Mouse (Mus musculus): ENCODE measurements at regions not wholly inside any gene's neighbourhood (a gene's known extent, or its start where the extent isn't known, plus 50 kb on each side); places are given as distances from the start of the nearest gene placed in this dataset.
"Not testable (repeated sequence)": the region's sequence is repeated elsewhere in the genome, so short reads cannot be mapped to it uniquely, and the experiment has no call there.

DNA sequence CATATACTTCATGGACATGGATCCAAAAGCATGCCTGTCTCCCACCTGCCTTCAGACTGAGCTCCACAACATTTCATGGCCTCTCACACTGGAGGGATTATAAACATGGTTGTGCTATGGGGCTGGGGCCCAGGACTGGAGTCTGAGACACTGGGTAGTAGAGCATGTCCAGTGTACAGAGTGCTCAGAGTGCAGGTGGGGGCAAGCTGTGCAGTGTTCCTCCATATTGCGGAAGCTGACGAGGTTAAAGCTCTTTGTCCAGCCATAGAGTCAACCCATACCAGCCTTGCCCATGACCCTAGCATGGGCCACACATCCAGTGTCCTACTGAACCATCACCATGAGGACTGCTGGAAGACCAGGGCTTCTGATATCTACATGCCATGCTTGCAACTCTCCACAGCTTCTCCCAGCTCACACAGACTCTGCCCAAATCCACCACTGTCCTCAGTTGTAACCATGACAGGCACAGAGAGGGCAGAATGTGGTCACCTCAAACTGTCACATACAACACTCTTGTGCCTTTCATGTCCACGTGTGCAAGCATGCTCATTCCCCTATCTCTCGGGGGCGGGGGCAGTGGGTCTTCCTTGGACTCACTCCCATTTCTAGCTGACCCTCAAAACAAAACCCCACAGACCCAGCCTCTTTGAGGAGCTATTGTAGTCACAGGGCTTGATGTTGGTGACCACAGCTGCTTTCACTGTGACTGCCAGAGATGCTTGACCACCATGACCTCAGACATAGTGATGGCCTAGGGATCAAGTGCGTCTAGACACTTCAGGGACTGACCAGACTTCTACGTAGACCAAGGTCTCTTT is 55.9 kb downstream of the Tmem121 start:
- DNase-seq: no peak

DNA sequence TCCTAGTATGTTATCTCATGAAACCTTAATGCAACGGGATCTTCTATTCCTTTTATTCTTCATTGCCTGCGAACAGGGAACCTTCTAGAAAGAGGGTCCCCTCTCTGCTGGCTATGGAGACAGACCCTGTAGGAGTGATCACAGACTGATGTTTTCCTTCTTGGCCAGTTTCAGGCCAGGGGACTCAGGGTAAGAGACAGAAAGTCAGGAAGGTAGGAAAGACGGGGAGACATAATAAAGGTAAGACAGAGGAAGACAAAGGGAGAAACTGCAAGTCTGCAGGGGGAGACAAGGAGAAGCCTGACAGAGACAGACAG is 56.4 kb downstream of the Tmem121 start:
- DNase-seq: no peak

DNA sequence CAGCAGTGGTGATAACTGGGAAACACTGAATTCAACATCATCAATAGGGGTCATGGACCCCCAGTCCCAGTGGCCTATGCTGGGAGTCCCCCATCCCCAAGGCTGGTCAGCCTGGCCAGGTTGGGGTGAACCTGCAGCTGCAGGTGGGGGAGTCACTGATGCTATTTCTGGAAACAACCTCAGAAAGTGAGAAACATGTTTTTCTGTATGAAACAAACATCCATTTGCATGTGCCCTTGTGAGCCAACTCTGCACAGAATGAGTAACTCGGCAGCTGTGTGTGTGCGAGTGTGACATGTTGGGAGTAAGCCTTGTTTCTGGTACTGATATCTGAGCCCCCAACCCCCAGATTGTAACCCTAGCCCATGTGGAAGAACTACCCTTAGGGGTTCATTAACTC is 59.0 kb downstream of the Tmem121 start:
- DNase-seq: no peak

DNA sequence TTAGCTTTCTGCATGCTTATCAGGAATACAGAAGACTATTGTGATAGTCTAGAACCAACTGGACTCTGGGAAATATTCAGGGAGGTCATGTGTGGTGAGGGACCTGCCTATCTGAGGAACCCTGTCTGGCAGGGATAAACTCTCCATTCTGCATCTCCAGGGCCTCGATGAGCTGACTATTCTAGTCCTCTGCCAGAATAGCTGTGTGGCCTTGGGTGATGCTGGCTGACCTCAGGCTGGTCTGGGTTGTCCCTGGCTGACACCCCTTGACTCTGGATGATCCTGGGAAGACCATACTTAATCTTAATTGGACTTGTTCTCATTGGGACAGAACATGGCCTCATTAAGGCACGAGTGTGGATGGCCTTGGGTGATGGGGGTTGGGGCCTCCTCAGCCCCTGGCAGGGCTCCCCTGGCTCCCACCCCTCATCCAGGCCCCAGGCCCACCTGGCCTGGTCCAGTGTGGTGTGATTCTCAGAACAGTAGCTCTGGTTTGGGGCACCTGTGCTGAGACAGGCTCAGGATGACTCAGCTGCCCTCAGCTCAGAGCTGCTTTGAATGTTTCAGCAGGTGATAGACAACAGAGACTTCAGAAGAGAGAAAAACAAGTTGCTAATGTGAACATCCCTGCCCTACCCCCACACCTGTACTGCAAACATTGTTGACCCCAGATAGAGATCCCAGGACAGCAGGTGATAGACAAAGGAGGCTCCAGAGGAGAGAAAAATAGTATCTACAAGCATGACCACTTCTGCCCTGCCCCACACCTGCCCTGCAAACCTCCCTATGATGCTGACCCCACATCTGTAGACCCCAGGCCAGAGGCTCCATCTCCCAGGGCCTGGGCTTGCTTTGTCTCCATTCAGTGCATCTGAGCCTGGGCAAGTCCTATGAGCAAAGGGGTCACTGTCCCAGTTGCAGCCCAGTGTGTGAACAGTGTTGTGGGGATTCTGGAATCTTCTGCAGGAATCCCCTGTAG is 68.0 kb downstream of the Tmem121 start:
- not testable (repeated sequence) for DNase-seq

DNA sequence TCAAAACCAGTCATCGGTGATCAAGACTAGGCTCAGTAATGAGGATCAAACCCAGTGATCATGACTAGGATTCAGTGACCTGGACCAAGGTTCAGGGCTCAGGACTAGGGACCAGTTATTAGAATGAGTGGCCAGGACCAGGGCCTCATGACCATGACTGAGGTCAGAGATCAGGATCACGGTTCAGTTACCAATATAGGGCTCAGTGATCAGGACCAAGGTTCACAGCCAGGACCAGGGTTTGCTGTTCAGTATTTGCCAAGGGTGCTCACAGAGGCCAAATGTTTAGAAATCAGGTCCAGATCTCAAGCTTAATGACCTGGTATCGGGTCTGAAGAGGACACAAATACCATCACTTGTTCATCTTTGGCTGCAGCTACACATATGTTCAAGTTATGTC is 69.6 kb downstream of the Tmem121 start:
- DNase-seq: no peak

DNA sequence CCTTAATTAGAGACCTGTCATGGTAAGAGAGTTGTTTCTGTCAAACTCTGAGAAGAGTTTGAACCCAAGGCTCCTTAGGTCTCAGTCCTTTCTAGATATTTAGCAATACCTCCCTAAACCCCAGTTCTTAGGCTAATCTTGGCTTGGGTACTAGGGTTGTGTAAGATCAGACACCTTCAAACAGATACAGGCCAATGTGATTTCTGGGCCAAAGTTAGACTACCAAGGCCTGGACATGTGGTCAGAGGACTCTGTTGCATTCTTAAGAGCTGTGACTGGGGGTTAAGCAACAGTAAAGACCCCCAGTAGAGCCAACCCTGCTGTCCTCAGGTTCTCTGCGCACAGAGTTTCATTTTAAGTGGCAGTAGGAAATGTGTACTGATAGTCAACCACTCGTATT is 70.9 kb downstream of the Tmem121 start:
- DNase-seq: no peak

DNA sequence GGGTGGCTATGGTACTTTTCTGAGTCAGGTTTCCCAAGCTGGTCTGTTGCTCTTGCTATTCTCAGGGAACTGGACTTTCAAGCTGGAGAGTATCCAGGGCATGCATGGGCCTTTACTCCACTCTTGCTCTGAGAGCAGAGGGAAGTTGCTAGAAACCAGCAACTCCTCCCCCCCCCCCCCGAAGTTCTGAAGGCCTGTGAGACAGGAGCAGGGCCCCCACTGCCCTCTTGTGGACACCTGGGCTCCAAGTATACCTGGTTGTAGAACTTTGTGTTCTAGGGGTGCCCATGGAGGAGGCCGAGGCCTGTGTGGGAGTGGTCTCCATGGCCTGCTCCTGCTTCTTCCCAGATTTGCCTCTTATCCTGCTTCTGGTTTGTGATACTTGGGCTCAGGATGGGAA is 71.5 kb downstream of the Tmem121 start:
- DNase-seq: no peak

DNA sequence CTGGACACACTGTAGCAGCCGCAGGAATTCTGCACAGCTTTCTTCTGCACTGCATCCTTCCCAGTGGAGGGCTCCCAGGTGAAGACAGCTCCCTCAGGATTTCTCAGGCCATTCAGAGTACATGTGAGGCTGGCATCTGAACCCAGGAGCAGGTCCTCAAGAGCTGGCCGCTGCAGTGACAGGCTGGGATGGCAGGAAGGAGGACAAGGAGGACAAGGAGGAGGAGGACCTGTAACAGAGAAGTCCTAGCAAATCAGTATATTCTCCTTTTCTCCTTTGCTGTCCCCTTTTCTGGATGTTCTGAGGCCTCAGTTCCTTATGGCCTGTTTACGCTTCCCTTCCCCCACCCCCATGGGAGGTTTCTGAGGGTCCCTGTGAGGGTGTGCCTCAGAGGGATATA is 73.7 kb downstream of the Tmem121 start:
- DNase-seq: no peak

DNA sequence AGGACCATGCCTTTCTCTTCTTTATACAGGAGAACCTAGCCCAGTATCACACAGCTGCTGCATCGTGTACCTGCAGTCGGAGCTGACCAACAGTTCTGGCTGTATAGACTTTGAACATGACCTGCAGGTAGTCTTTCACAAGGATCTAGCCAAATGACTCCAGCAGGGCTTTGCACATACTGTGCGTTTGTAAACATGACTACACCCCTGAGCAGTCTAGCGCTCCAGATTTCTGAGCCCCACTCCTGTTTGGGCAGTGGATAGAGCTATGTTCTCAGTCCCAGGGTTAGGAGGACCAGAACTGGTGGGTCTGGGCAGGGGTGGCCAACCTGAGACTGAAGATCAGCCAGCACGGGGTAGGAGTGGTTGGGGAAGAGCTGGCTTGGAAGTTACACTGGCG is 74.6 kb downstream of the Tmem121 start:
- DNase-seq: no peak

DNA sequence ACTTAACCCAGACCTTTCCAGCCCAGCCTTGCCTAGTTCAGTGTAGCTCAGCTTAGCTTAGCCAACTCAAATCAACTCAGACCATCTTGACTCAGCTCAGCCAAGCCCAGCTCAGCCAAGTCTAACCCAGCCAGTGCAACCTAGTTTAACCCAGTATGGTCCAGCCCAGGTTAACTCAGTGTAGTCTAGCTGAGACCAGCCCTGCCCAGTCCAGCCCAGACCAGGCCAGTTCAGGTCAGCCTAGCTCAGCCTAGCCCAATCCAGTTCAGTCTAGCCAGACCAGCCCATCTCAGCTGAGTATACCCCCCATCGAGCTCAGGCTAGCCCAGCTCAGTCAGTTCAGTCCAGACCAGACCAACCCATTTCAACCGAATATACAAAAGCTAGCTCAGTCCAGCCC is 90.2 kb downstream of the Tmem121 start:
- DNase-seq: no peak

DNA sequence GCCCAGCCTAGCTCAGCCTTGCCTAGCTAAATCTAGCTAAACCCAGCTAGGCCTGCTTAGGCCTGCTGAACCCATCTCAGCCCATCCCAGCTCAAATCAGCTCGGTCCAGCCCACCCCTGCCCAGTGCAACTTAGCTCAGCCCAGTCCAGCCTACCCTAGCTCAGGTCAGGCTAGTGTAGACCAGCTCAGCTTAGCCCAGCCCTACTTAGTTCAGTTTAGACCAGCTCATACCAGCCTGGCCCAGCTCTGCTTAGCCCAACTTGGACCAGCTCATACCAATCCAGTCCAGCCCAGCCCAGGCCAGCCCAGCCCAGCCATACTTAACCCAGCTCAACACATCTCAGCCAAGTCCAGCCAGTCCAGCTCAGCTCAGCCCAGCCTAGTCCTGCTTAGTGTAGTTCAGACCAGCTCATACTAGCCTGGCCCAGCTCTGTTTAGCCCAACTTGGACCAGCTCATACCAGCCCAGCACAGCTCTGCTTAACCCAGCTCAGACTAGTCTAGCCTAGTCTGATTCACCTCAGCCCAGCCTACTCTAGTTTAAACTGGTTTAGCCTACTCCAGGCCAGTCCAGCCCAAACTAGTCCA is 90.7 kb downstream of the Tmem121 start:
- DNase-seq: no peak

DNA sequence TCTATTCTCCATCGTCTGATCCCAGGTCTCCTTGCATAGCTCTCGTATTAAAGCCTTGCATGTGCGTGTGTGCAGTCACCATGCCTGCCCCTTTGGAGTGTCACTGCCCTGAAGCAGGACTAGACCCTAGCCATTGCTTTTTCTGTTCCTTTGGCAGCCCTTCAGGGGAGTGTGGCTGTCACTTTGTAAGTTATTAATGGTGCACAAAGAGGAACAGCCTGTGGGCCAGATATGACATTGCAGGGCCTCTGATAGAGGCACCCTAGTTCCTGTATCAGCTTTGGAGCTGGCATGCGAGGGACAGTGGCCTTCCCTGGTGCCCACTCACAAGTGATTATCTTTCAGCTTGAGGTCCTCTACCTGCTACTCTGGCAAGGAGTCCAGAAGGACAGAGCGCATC is 92.0 kb downstream of the Tmem121 start:
- no peak for DNase-seq

DNA sequence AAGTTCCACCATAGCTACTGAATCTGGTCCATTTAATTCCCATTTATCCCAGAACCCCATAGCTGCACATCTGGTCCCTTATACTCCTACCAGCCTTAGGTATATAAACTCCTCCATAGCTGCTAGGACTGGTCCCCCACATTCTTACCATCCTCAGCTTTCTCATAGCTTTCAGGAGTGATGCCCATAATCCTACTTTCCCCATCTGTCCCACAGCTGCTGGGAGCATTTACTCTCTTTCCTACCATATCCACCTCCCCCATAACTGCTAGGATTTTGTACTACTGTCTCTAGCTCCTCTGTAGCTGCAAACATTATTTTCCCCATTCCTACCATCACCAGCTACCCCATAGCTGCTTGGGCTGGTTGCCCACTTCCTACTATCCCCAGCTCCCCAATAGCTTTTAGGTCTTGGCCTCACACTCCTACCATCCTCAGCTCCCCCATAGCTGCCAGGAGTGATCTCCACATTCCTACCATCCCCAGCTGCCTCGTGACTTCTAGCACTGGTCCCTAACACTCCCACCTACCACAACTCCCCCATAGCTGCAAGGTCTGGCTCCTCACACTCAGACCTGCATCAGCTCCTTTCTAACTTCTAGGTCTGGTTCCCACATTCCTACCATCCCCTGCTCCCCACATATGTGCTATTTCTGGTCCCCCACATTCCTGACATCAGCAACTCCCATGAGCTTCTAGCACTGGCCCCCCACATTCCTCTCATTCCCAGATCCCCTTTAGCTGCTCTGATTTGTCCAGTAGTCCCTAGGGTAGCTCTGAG is 106.5 kb downstream of the Tmem121 start:
- no peak for DNase-seq

DNA sequence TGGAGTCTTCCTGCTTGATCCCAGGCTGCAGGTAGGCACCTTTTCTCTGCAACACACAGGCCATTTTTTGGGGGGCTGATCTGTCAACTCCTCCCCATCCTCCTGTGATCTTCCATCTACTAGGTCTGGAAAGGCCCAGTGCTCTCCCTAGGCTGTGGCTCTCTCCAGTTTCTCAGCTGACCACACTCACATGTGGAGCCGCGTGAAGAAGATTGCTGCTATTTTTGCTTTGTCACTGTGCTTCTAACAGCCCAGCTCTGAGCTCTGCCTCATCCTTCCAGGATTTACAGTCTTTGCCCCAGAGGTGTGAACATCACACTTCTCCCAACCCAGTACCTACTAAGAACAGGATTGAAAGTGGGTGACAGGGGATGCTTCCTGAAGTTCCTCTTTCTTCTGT is 110.2 kb downstream of the Tmem121 start:
- no peak for DNase-seq

DNA sequence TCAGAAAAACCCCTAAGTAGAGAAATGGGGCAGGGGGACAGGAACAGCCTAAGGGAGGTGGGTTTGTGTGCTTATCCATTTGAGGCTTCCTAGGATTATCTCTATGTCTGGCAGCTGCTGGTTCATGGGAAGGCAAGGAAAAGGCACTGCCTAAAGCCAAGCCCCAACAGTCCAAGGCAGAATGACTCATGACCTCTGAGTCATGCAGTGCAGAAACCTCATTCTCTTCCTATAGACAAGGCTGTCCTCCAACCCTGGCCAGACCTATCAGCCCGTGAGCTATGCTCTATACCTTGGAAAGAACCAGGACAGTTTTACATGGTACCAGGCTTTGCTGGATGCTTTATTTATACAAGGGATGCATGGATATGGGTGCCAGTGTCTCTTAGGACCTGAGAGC is 120.2 kb downstream of the Tmem121 start:
- DNase-seq: no peak

DNA sequence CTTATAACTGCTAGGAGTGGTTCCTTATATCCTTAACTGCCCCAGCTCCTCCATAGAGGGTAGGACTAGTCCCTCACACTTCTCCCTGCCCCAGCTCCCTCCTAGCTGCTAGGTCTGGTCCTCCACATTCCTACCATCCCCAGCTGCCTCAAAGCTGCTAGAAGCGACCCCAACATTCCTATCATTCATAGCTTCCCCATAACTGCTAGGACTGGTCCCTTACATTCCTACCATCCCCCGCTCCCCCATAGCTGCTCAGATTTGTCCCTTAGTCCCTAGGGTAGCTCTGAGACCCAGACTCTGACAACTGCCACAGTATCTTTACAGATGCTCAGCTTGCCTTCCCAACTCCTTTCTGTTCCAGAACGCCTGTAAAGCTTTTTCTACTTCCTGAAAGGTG is 127.6 kb downstream of the Tmem121 start:
- no peak for DNase-seq

DNA sequence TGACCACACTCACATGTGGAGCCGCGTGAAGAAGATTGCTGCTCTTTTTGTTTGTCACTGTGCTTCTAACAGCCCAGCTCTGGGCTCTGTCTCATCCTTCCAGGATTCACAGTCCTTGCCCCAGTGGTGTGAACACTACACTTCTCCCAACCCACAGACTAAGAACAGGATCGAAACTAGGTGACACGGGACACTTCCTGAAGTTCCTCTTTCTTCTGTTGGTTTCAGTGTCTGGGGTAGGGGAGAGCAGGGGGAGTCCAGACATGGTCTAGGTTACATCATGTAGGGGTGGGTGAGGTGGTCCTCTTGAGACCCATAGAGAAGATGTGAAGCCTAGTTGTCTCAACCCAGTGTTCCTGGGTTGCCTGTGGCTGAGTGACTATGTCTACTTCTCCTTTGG is 128.9 kb downstream of the Tmem121 start:
- DNase-seq: no peak

DNA sequence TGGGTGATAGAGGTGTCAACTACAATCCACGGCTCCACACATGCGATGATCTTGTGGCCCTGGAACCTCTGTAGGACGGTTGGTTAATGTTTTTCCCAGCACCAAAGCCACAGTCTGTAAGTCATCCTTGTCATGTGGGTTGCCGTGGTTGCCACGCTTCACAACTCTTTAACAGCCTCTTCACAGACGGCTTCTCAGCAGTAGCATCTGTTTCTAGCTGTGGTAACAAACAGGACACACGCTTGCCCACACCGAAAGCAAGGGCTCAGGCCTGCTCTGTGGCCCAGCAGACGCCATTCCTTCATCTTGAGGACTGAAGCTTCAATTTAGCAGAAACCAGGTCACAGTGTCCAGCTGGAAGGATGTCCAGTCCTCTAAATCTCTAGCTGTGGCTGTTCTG is 135.4 kb downstream of the Tmem121 start:
- peak; percentile 10 for DNase-seq

DNA sequence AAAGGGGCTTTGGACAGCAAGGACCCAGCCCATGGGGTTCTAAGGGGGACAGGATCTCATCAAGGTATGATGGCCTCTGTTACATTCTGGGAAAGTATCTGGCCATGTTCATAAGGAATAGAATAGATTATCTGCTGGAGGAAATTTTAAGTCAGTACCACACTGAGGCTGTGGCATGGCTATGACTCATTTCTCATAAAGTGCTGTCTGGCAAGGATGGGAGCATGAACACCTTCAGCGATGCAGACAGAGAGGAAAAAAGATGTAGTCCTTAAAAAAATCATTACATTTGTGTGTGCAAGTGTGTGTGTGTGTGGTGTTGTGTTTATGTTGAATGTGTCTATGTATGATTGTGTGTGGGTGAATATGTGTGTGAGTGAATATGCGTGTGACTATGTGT is 136.4 kb downstream of the Tmem121 start:
- no peak for DNase-seq

DNA sequence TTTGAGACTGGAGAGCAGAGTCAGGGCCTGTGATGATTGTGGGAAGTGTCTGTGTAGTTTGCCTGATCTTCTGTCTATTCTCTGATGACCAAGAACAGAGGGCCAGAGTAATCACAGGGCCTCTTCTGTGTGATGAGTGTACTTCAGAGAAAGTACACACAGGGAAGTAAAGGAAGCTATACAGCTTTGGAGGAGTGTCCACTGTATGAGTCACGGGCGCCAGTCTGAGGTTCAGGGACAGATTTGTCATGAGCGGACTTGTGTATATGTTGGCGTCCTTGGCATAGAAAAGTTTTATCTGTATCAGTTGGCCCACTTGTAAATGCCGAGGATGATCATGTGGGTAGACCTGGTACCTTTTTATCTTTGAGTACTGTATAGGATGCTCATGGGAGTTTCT is 142.1 kb downstream of the Tmem121 start:
- no peak for DNase-seq

DNA sequence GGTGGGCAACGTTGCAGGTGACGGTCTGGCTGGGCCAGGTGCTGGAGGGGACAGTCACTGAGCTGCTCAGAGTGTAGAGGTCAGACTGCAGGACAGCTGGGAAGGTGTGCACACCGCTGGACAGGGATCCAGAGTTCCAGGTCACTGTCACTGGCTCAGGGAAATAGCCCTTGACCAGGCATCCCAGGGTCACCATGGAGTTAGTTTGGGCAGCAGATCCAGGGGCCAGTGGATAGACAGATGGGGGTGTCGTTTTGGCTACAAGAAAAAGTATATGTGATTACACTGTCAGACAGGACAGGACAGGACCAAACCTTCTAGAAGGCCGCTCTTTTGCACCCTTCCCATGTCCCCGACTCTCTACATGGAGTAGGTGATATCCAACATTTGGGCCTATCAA is 144.5 kb downstream of the Tmem121 start:
- no peak for DNase-seq

DNA sequence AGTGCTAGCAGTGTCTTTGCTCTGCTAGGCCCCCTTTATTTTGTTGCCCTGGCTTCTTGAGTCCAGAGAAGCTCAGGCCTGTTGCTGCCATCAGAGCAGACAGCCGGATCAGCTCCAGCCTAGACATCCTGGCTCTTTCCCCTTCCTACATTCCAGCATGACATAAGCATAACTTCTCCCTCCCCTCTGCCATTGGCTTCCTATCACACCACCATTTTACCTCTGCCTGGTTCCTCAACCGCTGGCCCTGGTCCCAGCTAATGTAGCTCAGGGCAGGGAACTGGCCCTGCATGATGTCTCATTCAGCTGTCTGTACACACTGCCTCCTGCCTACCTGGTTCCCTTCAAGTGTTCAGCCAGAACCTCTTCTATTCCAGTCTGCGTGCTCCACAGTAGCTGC is 146.5 kb downstream of the Tmem121 start:
- DNase-seq: no peak

DNA sequence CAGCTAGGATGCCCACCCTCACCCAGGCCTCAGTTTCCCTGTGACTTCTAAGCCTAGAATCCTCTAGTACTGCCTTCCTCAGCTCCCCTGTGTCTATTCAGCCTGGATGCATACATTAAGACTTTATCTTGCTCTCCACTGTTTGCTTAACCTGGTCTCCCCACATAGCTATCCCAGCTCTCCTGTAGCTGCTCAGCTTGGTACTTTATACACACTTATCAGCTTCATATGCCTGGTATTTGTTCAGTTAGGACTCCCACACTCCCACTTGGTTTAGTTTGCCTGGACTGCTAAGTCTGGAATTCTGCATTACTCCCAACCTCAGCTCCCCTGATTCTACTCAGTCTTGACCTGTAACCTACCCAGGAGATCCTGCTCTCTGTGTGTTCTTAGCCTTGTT is 147.7 kb downstream of the Tmem121 start:
- no peak for DNase-seq

Data from kidney, adult 11 months (tissue).